In genomic region chr10:21067199-21067965, GRCm38 (mm10) we compare ENCODE assay signal across 19 mouse cellular contexts.
DNase-seq lines count a peak whose midpoint lies in the region; ATAC-seq and TF ChIP-seq lines count a peak whose summit lies in the region.
"Had no signal": no experiment of that assay in that cellular context is flagged by ENCODE, and none has a peak within 500 bp of the region (broad histone marks: within the 10 kb centered on the region; RNA-seq: fewer than 3 reads in every experiment).

No protein-coding gene starts in this region.

- ATAC-seq in midbrain, embryonic 11.5 days (ENCODE audit: low FRiP score), result no peak
- no peak for ATAC-seq in liver, embryonic 13.5 days (ENCODE audit: low read depth)
- peak; percentile 78 for ATAC-seq in megakaryocyte progenitor cell, adult 5-6 weeks (replicated peaks; ENCODE audit: poor library complexity)
- ATAC-seq in forebrain, postnatal 0 days, result no peak
- ATAC-seq: forebrain, embryonic 15.5 days; hindbrain, postnatal 0 days had no signal

- H3K4me3 ChIP-seq in midbrain, embryonic 11.5 days (ENCODE audit: low read depth, low read length), result no peak overlapping the region
- no peak overlapping the region for H3K4me3 ChIP-seq in midbrain, embryonic 10.5 days
- H3K4me3 ChIP-seq in bone marrow, adult 2 months (replicated peaks; ENCODE audit: control insufficient read depth, low read depth, low read length), result peak overlapping the region; percentile 49
- no peak overlapping the region for H3K4me3 ChIP-seq in liver, embryonic 13.5 days (replicated peaks)
- no peak overlapping the region for H3K4me3 ChIP-seq in forebrain, postnatal 0 days (ENCODE audit: low read depth, low read length)
- H3K4me3 ChIP-seq: forebrain, embryonic 15.5 days; heart, embryonic 10.5 days; layer of hippocampus, adult 2 months; midbrain, embryonic 12.5 days; neural tube, embryonic 15.5 days had no signal

- DNase-seq in midbrain, embryonic 11.5 days (ENCODE audit: low spot score, missing footprints), result peak; percentile 72
- no peak for DNase-seq in midbrain, embryonic 10.5 days (ENCODE audit: low spot score)
- DNase-seq in liver, embryonic 13.5 days, result no peak
- DNase-seq in frontal cortex, postnatal 36 days (ENCODE audit: low spot score in 2 of 2), result no peak
- no peak for DNase-seq in forebrain, postnatal 0 days
- DNase-seq in heart, adult 8-10 months (ENCODE audit: low spot score), result no peak
- DNase-seq: cerebellum, adult 11 months; cerebellum, postnatal 25 days; heart, postnatal 36 days; kidney, adult 11 months had no signal

- WGBS in midbrain, embryonic 11.5 days, result 83% methylated on average over 15 of the region's 15 CpGs
- 84% methylated on average over 15 of the region's 15 CpGs for WGBS in midbrain, embryonic 10.5 days
- 21% methylated on average over 15 of the region's 15 CpGs for WGBS in bone marrow, adult 2 months
- 21% methylated on average over 15 of the region's 15 CpGs for WGBS in liver, embryonic 13.5 days (ENCODE audit: insufficient replicate concordance)
- 78% methylated on average over 15 of the region's 15 CpGs for WGBS in forebrain, postnatal 0 days

- no peak for TF ChIP-seq POLR2A in bone marrow, adult 2 months (IDR thresholded peaks at IDR 0.05; ENCODE audit: borderline replicate concordance, control insufficient read depth, low read depth, low read length)

- no peaks in the 10 kb centered on the region for H3K36me3 ChIP-seq in midbrain, embryonic 11.5 days (ENCODE audit: control insufficient read depth, insufficient read depth, low read length)
- H3K36me3 ChIP-seq in midbrain, embryonic 10.5 days, result 0 out of 2 replicates have a peak, but pooled peaks cover 3% of the 10 kb centered on the region
- no peaks in the 10 kb centered on the region for H3K36me3 ChIP-seq in liver, embryonic 13.5 days
- peaks cover 11% of the 10 kb centered on the region for H3K36me3 ChIP-seq in forebrain, postnatal 0 days (ENCODE audit: insufficient read depth)
- H3K36me3 ChIP-seq: heart, embryonic 10.5 days; midbrain, embryonic 12.5 days had no signal

- H3K27me3 ChIP-seq in midbrain, embryonic 11.5 days (ENCODE audit: control insufficient read depth, insufficient read depth, low read length), result no peaks in the 10 kb centered on the region
- no peaks in the 10 kb centered on the region for H3K27me3 ChIP-seq in midbrain, embryonic 10.5 days (ENCODE audit: low read depth, poor library complexity, severe bottlenecking)
- no peaks in the 10 kb centered on the region for H3K27me3 ChIP-seq in liver, embryonic 13.5 days
- no peaks in the 10 kb centered on the region for H3K27me3 ChIP-seq in forebrain, postnatal 0 days (ENCODE audit: insufficient read depth, low read length)
- H3K27me3 ChIP-seq: forebrain, embryonic 15.5 days; midbrain, embryonic 12.5 days; neural tube, embryonic 15.5 days had no signal

- H3K27ac ChIP-seq in midbrain, embryonic 11.5 days (ENCODE audit: low read depth, low read length), result no peak overlapping the region
- no peak overlapping the region for H3K27ac ChIP-seq in midbrain, embryonic 10.5 days (replicated peaks)
- no peak overlapping the region for H3K27ac ChIP-seq in bone marrow, adult 2 months (ENCODE audit: control insufficient read depth, insufficient read depth, low read depth, low read length, poor library complexity)
- no peak overlapping the region; the same call in 1 of the 2 replicates for H3K27ac ChIP-seq in liver, embryonic 13.5 days
- no peak overlapping the region for H3K27ac ChIP-seq in forebrain, postnatal 0 days (ENCODE audit: low read depth, low read length)
- H3K27ac ChIP-seq: forebrain, embryonic 15.5 days; heart, embryonic 10.5 days; hindbrain, postnatal 0 days; kidney, postnatal 0 days; layer of hippocampus, adult 2 months; midbrain, embryonic 12.5 days; neural tube, embryonic 15.5 days had no signal

- no peak for TF ChIP-seq CTCF in bone marrow, adult 2 months (IDR thresholded peaks at IDR 0.05; ENCODE audit: control insufficient read depth, insufficient read depth, low read length)
- TF ChIP-seq CTCF in forebrain, postnatal 0 days (IDR thresholded peaks at IDR 0.05; ENCODE audit: low read depth), result no peak

- H3K4me2 ChIP-seq in midbrain, embryonic 11.5 days, result no peak overlapping the region
- peak overlapping the region; percentile 33 for H3K4me2 ChIP-seq in liver, embryonic 13.5 days
- no peak overlapping the region for H3K4me2 ChIP-seq in forebrain, postnatal 0 days (ENCODE audit: low read depth)
- H3K4me2 ChIP-seq: forebrain, embryonic 15.5 days; midbrain, embryonic 12.5 days; neural tube, embryonic 15.5 days had no signal

- peaks cover 3% of the 10 kb centered on the region; the same call in 1 of the 2 replicates for H3K4me1 ChIP-seq in midbrain, embryonic 11.5 days (ENCODE audit: control insufficient read depth, insufficient read depth, low read length)
- H3K4me1 ChIP-seq in midbrain, embryonic 10.5 days, result peaks cover 13% of the 10 kb centered on the region
- peaks cover 6% of the 10 kb centered on the region for H3K4me1 ChIP-seq in bone marrow, adult 2 months (ENCODE audit: control insufficient read depth, insufficient read depth, low read length)
- peaks cover 33% of the 10 kb centered on the region for H3K4me1 ChIP-seq in liver, embryonic 13.5 days (replicated peaks)
- H3K4me1 ChIP-seq in forebrain, postnatal 0 days (ENCODE audit: insufficient read depth), result no peaks in the 10 kb centered on the region
- H3K4me1 ChIP-seq: neural tube, embryonic 15.5 days had no signal

- no peaks in the 10 kb centered on the region for H3K9me3 ChIP-seq in midbrain, embryonic 11.5 days (ENCODE audit: control insufficient read depth, low read length)
- no peaks in the 10 kb centered on the region for H3K9me3 ChIP-seq in midbrain, embryonic 10.5 days (replicated peaks)
- H3K9me3 ChIP-seq in liver, embryonic 13.5 days (replicated peaks), result no peaks in the 10 kb centered on the region
- H3K9me3 ChIP-seq in forebrain, postnatal 0 days (ENCODE audit: low read length), result no peaks in the 10 kb centered on the region
- H3K9me3 ChIP-seq: forebrain, embryonic 15.5 days; heart, embryonic 10.5 days; midbrain, embryonic 12.5 days; neural tube, embryonic 15.5 days had no signal

- H3K9ac ChIP-seq in midbrain, embryonic 11.5 days (ENCODE audit: low read length), result no peak overlapping the region
- peak overlapping the region; percentile 41; the same call in 1 of the 2 replicates for H3K9ac ChIP-seq in liver, embryonic 13.5 days
- no peak overlapping the region for H3K9ac ChIP-seq in forebrain, postnatal 0 days
- H3K9ac ChIP-seq: forebrain, embryonic 15.5 days; midbrain, embryonic 12.5 days; neural tube, embryonic 15.5 days had no signal
